Mouse (Mus musculus): ENCODE data around the gene Guca2b. TPM values are rescaled to one million over a fixed set of nuclear protein-coding genes. Genes with fewer than 3 reads are reported as not detected.

Guca2b gene
- polyA plus RNA-seq, 1 experiment from 2014 or later, result not detected

DNA sequence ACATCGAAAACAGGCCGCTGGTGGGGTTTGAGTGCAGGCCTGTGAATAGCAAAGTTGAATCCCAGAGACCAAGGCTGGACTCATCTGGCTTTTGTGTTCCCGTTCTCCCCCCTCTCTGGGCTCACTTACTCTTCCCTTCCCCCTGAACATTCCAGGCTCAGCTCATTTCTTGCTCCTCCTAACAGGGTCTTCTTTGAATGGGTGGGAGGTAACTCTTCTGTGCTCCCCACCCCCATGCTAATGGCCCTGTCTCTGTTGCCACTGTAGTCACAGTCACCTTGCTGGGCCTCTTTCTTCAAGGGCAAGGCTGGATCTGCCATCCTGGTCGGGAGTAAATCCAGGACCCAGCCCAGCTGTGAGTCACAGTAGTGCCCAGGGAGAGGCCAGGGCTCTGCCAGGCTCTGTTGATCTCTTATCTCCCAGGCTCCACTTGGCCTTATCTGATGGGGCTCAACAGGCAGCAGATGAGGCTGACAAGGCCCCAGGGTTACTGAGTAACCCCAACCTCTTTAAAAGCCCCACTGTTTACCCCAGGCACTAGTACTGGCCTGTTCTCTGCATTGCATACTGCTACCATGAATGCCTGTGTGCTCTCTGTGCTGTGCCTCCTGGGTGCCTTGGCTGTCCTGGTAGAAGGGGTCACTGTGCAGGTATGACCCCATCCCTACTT lies 21.4 kb downstream of the Guca2b start, which contains the start of gene Guca2a:
TSS of gene Guca2a (plus strand) at position 529 of the 670 bp plus-strand sequence.
- 78% methylated on average over 4 of the region's 4 CpGs for WGBS
- ATAC-seq (ENCODE audit: low FRiP score) (no peak), DNase-seq (ENCODE audit: low spot score) (no peak)
- no peaks in the 10 kb centered on the region for H3K4me1 ChIP-seq (replicated peaks; ENCODE audit: control insufficient read depth, insufficient read depth, low read length)
- no peaks in the 10 kb centered on the region for H3K27me3 ChIP-seq (ENCODE audit: control insufficient read depth, insufficient read depth, low read length)
- H3K27ac ChIP-seq (ENCODE audit: low read depth, low read length), result no peak within 1 kb of the TSS
- no peak within 1 kb of the TSS for H3K9ac ChIP-seq (ENCODE audit: low read depth, low read length)
- no peak within 1 kb of the TSS for H3K4me2 ChIP-seq (replicated peaks; ENCODE audit: low read depth, low read length)
- H3K36me3 ChIP-seq (ENCODE audit: control insufficient read depth, insufficient read depth, low read length), result no peaks in the 10 kb centered on the region
- no peak within 1 kb of the TSS for H3K4me3 ChIP-seq (ENCODE audit: low read depth, low read length)
- no peaks in the 10 kb centered on the region for H3K9me3 ChIP-seq (ENCODE audit: control insufficient read depth, low read length)

DNA sequence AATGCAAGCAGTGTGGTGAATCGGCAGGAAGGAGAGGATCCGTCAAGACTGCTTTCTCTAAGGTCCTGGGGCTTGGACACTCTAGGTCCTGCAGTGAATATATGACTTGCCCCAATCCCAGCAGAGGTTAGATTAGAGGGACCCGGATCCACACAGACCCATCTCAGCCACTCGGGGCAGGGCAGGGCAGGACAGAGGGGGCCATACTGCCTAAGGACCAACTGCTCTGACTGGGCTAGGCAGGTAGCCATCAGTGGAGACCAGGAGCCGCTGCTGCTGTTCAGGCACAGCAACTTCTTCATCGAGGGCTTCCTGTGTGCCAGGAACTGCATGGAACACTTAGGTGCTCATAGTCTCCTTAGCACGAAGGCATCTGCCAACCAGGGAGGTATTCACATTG lies 22.0 kb downstream of the Guca2b start:
- Histone ChIP-seq H3K4me3 (ENCODE audit: low read depth, low read length) (no peak overlapping the region), H3K9ac (ENCODE audit: low read depth, low read length) (no peak overlapping the region), H3K27ac (ENCODE audit: low read depth, low read length) (no peak overlapping the region), H3K36me3 (ENCODE audit: control insufficient read depth, insufficient read depth, low read length) (no peaks in the 10 kb centered on the region), H3K4me2 (replicated peaks; ENCODE audit: low read depth, low read length) (no peak overlapping the region), H3K9me3 (ENCODE audit: control insufficient read depth, low read length) (no peaks in the 10 kb centered on the region), H3K27me3 (ENCODE audit: control insufficient read depth, insufficient read depth, low read length) (no peaks in the 10 kb centered on the region), H3K4me1 (replicated peaks; ENCODE audit: control insufficient read depth, insufficient read depth, low read length) (no peaks in the 10 kb centered on the region)
- no peak for DNase-seq (ENCODE audit: low spot score)
- WGBS, result 85% methylated on average over 7 of the region's 7 CpGs
- no peak for ATAC-seq (ENCODE audit: low FRiP score)

DNA sequence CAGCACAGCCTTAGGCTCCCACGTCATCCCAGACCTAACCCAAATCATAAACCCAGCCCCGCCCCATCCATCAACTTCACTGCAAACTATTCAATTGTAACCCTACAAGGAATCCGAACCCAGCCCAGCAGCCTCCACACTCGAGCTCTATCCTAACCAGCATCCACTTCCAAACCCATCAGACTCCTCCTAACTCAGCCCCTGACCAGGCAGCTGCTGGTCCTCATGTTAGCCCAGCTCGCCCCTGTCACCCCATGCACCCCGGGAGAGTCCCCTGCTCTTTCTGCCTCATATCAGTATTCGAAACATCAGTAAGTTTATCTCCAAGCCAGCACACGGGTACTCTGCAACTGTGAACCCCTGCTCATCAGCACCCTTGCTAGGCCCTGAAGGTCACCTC lies 23.1 kb downstream of the Guca2b start:
- no peak overlapping the region for H3K4me2 ChIP-seq (replicated peaks; ENCODE audit: low read depth, low read length)
- no peak for DNase-seq (ENCODE audit: low spot score)
- H3K36me3 ChIP-seq (ENCODE audit: control insufficient read depth, insufficient read depth, low read length), result no peaks in the 10 kb centered on the region
- no peaks in the 10 kb centered on the region for H3K4me1 ChIP-seq (replicated peaks; ENCODE audit: control insufficient read depth, insufficient read depth, low read length)
- no peaks in the 10 kb centered on the region for H3K27me3 ChIP-seq (ENCODE audit: control insufficient read depth, insufficient read depth, low read length)
- no peak for ATAC-seq (ENCODE audit: low FRiP score)
- H3K27ac ChIP-seq (ENCODE audit: low read depth, low read length), result no peak overlapping the region
- no peak overlapping the region for H3K4me3 ChIP-seq (ENCODE audit: low read depth, low read length)
- no peaks in the 10 kb centered on the region for H3K9me3 ChIP-seq (ENCODE audit: control insufficient read depth, low read length)
- no peak overlapping the region for H3K9ac ChIP-seq (ENCODE audit: low read depth, low read length)
- WGBS, result 87% methylated on average over 8 of the region's 8 CpGs

DNA sequence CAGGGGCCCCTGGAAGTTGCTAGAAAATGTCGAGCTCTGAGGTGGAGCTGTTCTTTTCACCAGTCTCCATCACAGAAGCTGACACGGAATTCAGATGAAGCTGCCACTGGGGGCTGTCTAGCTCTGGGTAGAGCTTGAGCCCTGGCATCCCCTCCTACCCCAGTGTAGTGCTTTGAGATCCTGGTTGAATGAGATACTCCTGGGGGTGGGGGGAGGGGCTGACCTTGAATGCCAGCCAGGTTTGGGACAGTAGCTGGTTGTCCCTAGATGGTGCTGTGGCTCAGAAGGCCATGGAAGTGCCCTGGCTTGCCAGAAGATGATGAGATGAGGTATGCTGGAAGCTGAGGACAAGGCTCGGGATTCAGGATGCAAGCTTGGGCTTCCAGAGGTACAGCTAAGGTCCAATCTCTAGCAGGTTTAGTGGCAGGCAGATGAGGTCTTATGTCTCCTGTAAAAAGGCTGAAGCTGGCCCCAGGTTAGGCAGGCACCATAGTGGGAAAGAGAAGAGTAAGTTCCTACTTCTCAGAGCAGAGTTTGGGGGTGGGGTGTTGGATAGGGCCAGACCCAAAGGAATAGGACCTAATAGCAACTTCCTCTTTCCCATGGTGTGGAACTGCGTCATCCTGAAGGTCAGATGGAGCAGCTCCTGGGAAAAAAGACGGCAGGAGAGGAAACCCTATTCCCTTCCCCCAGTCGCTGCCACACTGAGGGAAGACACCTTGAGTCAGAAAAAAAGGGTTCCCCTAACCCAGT lies 23.7 kb downstream of the Guca2b start:
- Histone ChIP-seq H3K4me1 (replicated peaks; ENCODE audit: control insufficient read depth, insufficient read depth, low read length) (no peaks in the 10 kb centered on the region), H3K9ac (ENCODE audit: low read depth, low read length) (no peak overlapping the region), H3K36me3 (ENCODE audit: control insufficient read depth, insufficient read depth, low read length) (no peaks in the 10 kb centered on the region), H3K27me3 (ENCODE audit: control insufficient read depth, insufficient read depth, low read length) (no peaks in the 10 kb centered on the region), H3K4me3 (ENCODE audit: low read depth, low read length) (no peak overlapping the region), H3K9me3 (ENCODE audit: control insufficient read depth, low read length) (no peaks in the 10 kb centered on the region), H3K27ac (ENCODE audit: low read depth, low read length) (no peak overlapping the region), H3K4me2 (replicated peaks; ENCODE audit: low read depth, low read length) (no peak overlapping the region)
- ATAC-seq (ENCODE audit: low FRiP score) (no peak), DNase-seq (ENCODE audit: low spot score) (no peak)
- 61% methylated on average over 6 of the region's 6 CpGs for WGBS

GRCm38 (mm10) chr4:119633948-119634347 lies 24.8 kb downstream of the Guca2b start:
- Histone ChIP-seq H3K27me3 (ENCODE audit: control insufficient read depth, insufficient read depth, low read length) (no peaks in the 10 kb centered on the region), H3K9me3 (ENCODE audit: control insufficient read depth, low read length) (no peaks in the 10 kb centered on the region), H3K36me3 (ENCODE audit: control insufficient read depth, insufficient read depth, low read length) (no peaks in the 10 kb centered on the region), H3K27ac (ENCODE audit: low read depth, low read length) (no peak overlapping the region), H3K4me1 (replicated peaks; ENCODE audit: control insufficient read depth, insufficient read depth, low read length) (no peaks in the 10 kb centered on the region), H3K9ac (ENCODE audit: low read depth, low read length) (no peak overlapping the region), H3K4me3 (ENCODE audit: low read depth, low read length) (no peak overlapping the region), H3K4me2 (replicated peaks; ENCODE audit: low read depth, low read length) (no peak overlapping the region)
- DNase-seq (ENCODE audit: low spot score), result no peak
- 90% methylated on average over 3 of the region's 3 CpGs for WGBS
- no peak for ATAC-seq (ENCODE audit: low FRiP score)

DNA sequence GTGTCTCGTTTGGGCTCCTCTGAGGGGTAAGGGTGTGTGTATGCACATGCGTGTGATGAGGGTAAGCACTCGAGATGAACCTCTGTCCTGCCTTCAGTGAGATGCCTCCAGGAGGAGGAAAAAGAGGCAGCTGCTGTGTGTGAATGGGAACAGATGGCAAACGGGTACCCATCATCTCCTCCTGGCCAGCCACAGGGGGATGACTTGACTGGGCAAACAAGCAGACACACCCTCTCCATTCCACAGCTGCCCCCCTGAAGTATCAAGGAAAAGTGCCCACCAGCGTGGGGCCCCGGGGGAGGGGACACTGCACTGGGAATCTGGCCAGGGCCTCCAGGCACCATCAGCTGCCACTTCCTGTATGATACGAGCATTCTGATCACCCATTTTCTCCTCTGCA lies 25.4 kb downstream of the Guca2b start:
- ATAC-seq (ENCODE audit: low FRiP score), result peak; percentile 57
- WGBS, result 64% methylated on average over 7 of the region's 7 CpGs

GRCm38 (mm10) chr4:119632721-119633120 lies 26.0 kb downstream of the Guca2b start:
- 68% methylated on average over 7 of the region's 7 CpGs for WGBS
- Histone ChIP-seq H3K9ac (ENCODE audit: low read depth, low read length) (no peak overlapping the region), H3K4me3 (ENCODE audit: low read depth, low read length) (no peak overlapping the region), H3K27ac (ENCODE audit: low read depth, low read length) (0 out of 2 replicates have a peak overlapping the region, but pooled peaks have one; percentile 10), H3K4me1 (replicated peaks; ENCODE audit: control insufficient read depth, insufficient read depth, low read length) (no peaks in the 10 kb centered on the region), H3K4me2 (replicated peaks; ENCODE audit: low read depth, low read length) (no peak overlapping the region), H3K9me3 (ENCODE audit: control insufficient read depth, low read length) (no peaks in the 10 kb centered on the region), H3K36me3 (ENCODE audit: control insufficient read depth, insufficient read depth, low read length) (no peaks in the 10 kb centered on the region), H3K27me3 (ENCODE audit: control insufficient read depth, insufficient read depth, low read length) (no peaks in the 10 kb centered on the region)
- DNase-seq (ENCODE audit: low spot score), result no peak
- ATAC-seq (ENCODE audit: low FRiP score), result no peak

More for the DNA sequence above, 25.4 kb downstream of the Guca2b start:
- DNase-seq (ENCODE audit: low spot score), result no peak
- H3K27me3 ChIP-seq (ENCODE audit: control insufficient read depth, insufficient read depth, low read length), result no peaks in the 10 kb centered on the region
- no peak overlapping the region for H3K9ac ChIP-seq (ENCODE audit: low read depth, low read length)
- H3K36me3 ChIP-seq (ENCODE audit: control insufficient read depth, insufficient read depth, low read length), result no peaks in the 10 kb centered on the region
- no peak overlapping the region for H3K27ac ChIP-seq (ENCODE audit: low read depth, low read length)
- H3K4me2 ChIP-seq (replicated peaks; ENCODE audit: low read depth, low read length), result no peak overlapping the region
- H3K4me1 ChIP-seq (replicated peaks; ENCODE audit: control insufficient read depth, insufficient read depth, low read length), result no peaks in the 10 kb centered on the region
- H3K4me3 ChIP-seq (ENCODE audit: low read depth, low read length), result no peak overlapping the region
- no peaks in the 10 kb centered on the region for H3K9me3 ChIP-seq (ENCODE audit: control insufficient read depth, low read length)

DNA sequence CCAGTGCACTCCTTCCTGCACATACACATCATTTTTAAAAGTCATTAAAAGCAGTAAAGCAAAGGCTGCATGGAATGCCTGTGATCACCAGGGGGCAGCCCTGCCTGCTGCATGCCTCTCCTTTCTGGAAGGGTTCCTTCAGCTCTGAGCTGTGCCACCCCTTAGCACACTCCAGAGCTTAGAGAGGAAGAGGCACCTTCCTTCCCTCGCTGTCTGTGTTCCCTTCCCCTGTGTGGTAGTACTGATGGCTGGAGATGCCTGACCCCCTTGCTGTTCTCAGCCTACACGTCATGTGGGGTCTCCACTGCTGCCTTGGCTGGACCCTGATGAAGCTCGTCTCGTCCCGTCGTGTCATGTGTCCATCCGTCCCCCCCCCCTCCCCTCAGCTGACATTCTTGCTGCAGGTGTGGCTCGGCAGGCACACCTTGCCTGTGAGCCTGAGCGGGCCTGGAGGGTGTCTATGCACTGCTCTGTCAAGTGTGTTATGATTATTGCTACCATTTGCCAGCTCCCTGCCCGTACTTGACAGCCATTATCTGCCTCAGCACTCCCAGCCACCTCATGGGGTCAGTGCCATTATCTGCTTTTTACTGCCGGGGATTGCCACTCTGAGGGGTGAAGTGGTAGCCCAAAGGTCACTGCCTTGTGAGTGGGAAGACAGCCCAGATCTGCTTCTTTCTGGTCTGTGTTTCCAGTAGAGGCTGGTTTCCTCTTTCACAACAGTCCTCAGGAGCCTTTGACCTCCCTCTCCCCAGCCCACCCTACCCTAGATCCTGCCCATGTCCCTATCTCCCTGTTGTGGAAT lies 27.4 kb downstream of the Guca2b start:
- Histone ChIP-seq H3K36me3 (ENCODE audit: control insufficient read depth, insufficient read depth, low read length) (no peaks in the 10 kb centered on the region), H3K4me2 (replicated peaks; ENCODE audit: low read depth, low read length) (no peak overlapping the region), H3K27ac (ENCODE audit: low read depth, low read length) (no peak overlapping the region), H3K9me3 (ENCODE audit: control insufficient read depth, low read length) (no peaks in the 10 kb centered on the region), H3K27me3 (ENCODE audit: control insufficient read depth, insufficient read depth, low read length) (no peaks in the 10 kb centered on the region), H3K4me3 (ENCODE audit: low read depth, low read length) (no peak overlapping the region), H3K9ac (ENCODE audit: low read depth, low read length) (no peak overlapping the region), H3K4me1 (replicated peaks; ENCODE audit: control insufficient read depth, insufficient read depth, low read length) (no peaks in the 10 kb centered on the region)
- ATAC-seq (ENCODE audit: low FRiP score) (no peak), DNase-seq (ENCODE audit: low spot score) (peak; percentile 35)
- 77% methylated on average over 11 of the region's 11 CpGs for whole genome bisulfite sequencing

All from hindbrain, embryonic 11.5 days (tissue).